Mouse (Mus musculus) left cerebral cortex, postnatal 14 days (tissue): ENCODE results near the gene Tgfb1i1. TPM values are rescaled to one million over a fixed set of nuclear protein-coding genes. Genes with fewer than 3 reads are reported as not detected.

ENCODE experiments used
- DNase-seq, 2 experiments: peaks; one replicate each; pipeline ENCODE4 v3.0.0; 2021 to 2022; ENCODE audit warnings: low spot score in 2 of 2, mixed read lengths in 1 of 2
- intact Hi-C: fragments of 180-260 bp; cut with DNase I; formaldehyde crosslinking; loops from one replicate; pipeline ENCODE4 v1.15.1; 2025
- long read RNA-seq, 2 experiments: library from polyadenylated mRNA; stranded (forward); transcript quantifications; one replicate each; pipeline ENCODE4 v2.0.0; 2021
- total RNA-seq, 2 experiments: library from RNA; stranded (reverse); gene quantifications; 2 replicates each; pipeline ENCODE4 v1.2.3; 2021

Tgfb1i1 gene
- total RNA-seq: 10 to 100 TPM; 27.1 to 27.4 TPM
- long read RNA-seq, experiment 1, transcript Tgfb1i1-204 (10 exons, 3,788 nt): major isoform, 10 of 21 reads
- long read RNA-seq, experiment 1, transcript Tgfb1i1-207 (11 exons, 1,746 nt): minor isoform, 5 of 21 reads
- long read RNA-seq, experiment 1, partial matches to known transcripts: 0 of 21 reads
- long read RNA-seq, experiment 1, other reads (novel, unspliced or antisense): 2 of 21 reads
- long read RNA-seq, experiment 2, transcript Tgfb1i1-204 (10 exons, 3,788 nt): major isoform, 11 of 19 reads
- long read RNA-seq, experiment 2, partial matches to known transcripts: 3 of 19 reads
- long read RNA-seq, experiment 2, other reads (novel, unspliced or antisense): 1 of 19 reads

DNA sequence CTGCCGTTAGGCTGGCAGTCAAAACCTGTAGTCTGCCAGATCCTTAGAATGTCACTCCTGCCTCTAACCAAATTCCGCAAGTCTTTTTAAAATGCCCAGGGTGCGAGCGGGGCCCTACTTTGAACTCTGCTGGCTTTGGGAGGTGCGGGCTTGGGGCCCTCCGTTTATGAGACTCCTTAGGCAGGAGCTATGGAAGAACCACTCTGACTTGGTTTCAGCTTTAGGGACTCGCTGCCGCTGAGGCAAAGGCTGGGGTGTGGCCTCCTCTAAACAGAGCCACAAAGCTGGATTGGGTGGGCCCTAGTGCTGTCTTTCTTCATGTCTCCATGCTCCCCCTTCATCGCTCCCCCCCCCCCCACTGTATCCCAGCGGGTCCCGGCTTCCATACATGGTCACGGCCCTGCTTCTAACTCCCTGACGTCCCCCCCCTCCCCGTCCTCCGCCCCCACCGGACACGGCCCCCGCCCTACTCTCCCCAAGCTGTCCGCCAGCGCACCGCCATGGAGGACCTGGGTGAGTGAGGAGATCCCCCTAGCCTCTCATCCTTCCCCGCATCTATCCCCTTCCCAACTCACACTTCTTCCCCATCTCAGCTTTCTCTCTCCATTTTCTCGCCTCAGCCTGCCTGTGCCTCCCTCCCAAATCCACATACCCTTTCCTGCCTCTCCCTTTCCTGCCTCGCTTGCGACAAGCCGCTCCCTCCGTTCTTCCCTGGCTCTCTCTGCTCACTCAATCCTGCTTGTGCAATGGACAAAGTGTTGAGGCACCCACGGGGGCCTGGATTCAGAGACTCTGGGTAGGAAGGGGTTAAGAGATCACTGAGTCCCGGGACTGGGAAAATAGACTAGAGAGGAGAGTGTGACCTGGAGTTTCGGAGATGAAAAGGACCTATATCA is at the start of gene Tgfb1i1:
Gene Tgfb1i1 (plus strand): TSS at position 317 of the 896 bp plus-strand sequence.
- intact Hi-C loops: loop anchor here (1.0 to 5.0 kb wide), 4 partner anchors 51 to 461 kb away; partner anchors contain the start of gene BC017158
- DNase-seq: peak; percentile 56 to 69

GRCm38 (mm10) chr7:128201607-128202006 is 45.0 kb upstream of the Tgfb1i1 start:
- intact Hi-C loops: loop anchor here (10.0 kb wide), 1 partner anchor 197 kb away; the partner anchor contains the start of gene Trim72
- no peak for DNase-seq

DNA sequence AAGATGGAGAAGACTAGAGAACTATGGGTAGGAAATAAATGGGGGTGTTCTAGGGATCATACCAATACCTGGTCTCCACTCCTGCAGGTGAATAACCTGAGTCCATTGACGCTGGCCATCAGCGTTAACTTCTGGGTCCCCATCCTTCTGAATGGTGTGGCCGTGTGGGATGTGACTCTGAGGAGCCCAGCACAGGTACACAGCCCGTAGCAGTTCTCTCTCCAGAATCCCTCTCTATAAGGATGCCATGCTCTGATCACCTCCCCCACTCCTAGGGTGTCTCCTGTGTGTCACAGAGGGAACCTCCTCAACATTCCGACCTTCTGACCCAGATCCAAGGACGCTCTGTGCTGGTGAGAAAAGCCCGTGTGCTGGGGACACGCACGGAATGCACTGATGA is 43.5 kb upstream of the Tgfb1i1 start:
- intact Hi-C loops: loop anchor here (10.0 kb wide), 1 partner anchor 198 kb away; the partner anchor contains the start of gene Trim72
- DNase-seq: no peak

GRCm38 (mm10) chr7:128204179-128204578 is 42.4 kb upstream of the Tgfb1i1 start:
- no peak for DNase-seq
- intact Hi-C loops: loop anchor here (10.0 kb wide), 1 partner anchor 199 kb away; the partner anchor contains the start of gene Trim72

DNA sequence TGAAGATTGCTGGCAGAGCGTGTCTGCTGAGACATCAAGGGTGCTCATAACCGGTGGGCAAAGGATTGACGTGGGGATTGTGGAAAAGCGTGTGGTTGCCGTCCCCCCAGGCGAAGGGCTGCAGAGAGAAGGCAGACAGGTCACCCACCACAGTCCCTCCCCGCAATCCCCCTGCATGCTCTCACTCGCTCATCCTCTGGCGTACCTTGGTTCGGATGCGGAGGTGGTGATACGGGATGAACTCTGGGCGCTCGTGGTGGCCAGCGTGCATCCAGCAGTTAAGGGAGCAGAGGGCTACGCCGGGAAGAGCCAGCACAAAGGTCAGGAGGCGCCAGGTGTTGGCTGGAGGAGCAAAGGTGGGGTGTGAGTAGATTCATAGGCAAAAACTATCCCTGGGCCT is 40.9 kb upstream of the Tgfb1i1 start:
- DNase-seq: no peak
- intact Hi-C loops: loop anchor here (10.0 kb wide), 1 partner anchor 201 kb away; the partner anchor contains the start of gene Trim72

DNA sequence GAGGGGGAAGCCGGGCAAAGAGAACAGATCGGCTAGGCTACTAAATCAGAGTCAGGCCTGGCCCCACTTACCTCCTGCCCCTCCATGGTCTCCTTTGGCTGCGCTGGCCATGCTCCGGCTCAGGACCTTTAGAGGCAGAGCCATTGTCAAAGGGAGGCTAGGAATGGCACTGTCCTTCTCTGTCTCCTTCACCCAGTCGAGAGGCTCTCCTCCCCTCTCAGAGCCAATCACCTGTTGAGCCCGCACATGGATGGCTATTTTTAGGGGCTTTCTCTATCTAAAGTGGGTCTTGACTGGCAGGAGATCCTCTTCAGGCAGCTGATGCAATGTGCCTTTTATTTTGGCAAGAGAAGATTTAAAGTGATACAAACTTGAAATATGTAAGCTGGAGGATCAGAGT is 40.5 kb upstream of the Tgfb1i1 start, which contains the start of gene Cox6a2:
Gene Cox6a2 (minus strand): TSS at position 236 of the 400 bp plus-strand sequence.
- DNase-seq: peak in 1 of 2 experiments; percentile 16
- intact Hi-C loops: loop anchor here (10.0 kb wide), 1 partner anchor 201 kb away; the partner anchor contains the start of gene Trim72

- peak; percentile 54 to 71 for DNase-seq
- intact Hi-C loops: loop anchor here (2.0 to 10.0 kb wide), 2 partner anchors 109 to 203 kb away; partner anchors contain the start of gene Trim72
These were observed 38.4 kb upstream of the Tgfb1i1 start for GRCm38 (mm10) chr7:128208187-128208586.

DNA sequence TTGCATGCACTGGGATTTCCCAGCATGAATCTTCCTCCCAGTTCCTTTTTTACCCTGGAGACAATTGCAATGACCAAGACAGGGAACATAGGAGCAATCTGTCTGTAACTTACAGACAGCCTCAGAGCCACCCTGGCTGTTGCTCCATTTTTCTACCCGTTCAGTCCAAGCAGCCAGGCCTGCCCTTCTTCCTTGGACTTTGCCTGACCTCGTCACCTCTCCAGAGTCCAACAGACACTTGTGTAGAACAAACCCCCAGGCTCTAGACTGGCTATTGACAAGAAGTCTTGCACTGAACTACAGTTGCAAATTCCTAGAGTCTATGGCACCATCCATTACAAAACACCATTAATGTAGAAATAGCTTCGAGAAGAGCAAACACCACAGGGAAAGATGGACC is 36.8 kb upstream of the Tgfb1i1 start:
- DNase-seq: no peak
- intact Hi-C loops: loop anchor here (2.0 to 10.0 kb wide), 2 partner anchors 111 to 205 kb away; partner anchors contain the start of gene Trim72

DNA sequence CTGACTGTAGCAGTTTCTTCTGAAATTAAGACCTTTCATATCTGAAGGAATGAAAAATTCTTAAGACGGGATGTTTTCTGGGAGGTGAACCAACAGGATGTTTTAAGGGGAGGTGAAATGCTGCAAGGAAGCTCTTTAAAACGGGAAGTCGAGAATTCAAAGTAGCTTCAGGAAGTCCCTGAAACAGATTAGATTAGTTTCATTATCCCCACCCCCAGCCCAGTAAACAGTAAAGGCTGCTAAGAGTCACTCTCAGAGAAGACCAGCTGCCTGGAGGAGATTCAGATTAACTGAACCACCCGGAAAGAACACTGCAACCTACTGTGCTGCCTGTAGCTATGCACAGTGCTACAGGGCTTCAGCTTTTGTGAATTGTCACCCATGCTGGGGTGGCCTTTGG is 26.7 kb upstream of the Tgfb1i1 start:
- DNase-seq: no peak

GRCm38 (mm10) chr7:128220936-128221335 is 25.7 kb upstream of the Tgfb1i1 start:
- intact Hi-C loops: no loop called here
- DNase-seq: no peak

More for the DNA sequence above, 26.7 kb upstream of the Tgfb1i1 start:
- intact Hi-C loops: no loop called here

DNA sequence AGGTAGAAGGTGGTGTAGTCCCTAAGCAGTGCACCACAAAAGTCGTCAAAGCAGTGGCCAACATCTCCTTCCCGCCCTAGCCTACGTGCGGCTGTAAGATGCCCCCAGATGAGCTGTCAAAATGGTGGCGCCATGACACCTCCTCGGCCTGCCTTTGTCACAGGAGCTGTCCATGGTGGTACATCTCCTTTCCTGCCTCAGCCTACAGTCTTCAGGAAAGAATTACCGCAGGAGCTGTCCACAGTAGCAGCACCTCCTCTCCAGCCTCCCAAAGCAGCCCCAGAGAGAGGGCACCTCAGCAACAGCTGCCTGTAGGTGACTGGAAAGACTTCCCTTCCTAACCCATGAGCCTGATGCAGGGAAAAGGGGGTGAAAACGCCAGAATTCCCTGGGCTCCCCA is 14.9 kb upstream of the Tgfb1i1 start:
- intact Hi-C loops: no loop called here
- DNase-seq: no peak

DNA sequence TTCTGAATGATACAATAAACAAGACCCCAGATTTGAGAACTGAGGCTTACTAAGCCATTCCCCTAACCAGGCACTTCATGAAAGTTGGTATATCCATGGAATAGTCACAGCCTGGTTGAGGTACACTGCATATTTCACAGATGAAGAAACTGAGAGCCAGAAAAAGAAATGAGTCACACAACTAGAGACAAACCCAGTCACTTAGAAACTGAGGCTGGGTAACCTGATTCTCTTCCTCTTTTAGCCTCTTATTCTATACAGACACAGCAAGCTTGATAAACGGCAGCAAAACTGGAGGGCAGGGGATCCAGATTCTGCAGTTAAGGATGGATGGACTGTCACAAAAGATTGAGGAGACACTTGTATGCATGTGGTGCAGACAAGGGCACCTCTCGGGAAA is 11.8 kb upstream of the Tgfb1i1 start:
- intact Hi-C loops: loop anchor here (5.0 kb wide), 1 partner anchor 468 kb away; no protein-coding TSS in a partner anchor
- no peak for DNase-seq

DNA sequence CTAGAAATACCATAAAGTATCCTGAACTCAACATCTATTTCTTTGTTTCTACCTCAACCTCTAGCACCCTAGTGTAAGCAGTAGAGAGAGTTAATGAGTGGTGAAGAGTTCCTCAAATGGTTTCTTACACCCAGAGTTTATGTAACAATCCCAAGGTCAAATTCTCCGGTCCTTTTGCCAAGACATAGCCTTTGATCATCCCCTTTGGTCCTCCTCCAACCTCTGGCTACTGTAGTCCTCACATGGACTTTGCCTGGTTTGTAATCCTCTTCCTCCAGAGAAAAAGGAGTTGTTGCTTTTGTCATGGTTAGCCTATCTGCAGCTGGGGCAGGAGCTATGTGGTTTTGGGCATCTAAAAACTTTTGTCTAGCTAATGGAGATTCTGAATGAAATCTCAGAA is 11.1 kb upstream of the Tgfb1i1 start:
- intact Hi-C loops: loop anchor here (5.0 kb wide), 1 partner anchor 467 kb away; no protein-coding TSS in a partner anchor
- DNase-seq: no peak

DNA sequence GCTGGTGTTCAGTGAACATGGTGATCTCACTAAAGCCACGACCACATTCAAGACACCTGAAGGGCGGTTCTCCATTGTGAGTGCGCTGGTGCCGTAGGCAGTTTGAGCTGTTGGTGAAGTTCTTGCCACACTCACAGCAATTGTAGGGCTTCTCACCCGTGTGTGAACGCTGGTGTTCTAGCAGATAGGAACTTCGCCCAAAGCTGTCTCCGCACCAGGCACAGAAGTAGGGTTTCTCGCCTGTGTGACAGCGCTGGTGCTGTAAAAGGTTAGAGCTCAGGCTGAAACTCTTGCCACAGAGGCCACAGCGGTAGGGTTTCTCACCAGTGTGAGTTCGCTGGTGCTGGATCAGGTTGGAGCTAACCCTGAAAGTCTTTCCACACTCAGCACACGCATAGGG is 10.2 kb upstream of the Tgfb1i1 start:
- intact Hi-C loops: loop anchor here (5.0 kb wide), 1 partner anchor 466 kb away; no protein-coding TSS in a partner anchor
- no peak for DNase-seq

GRCm38 (mm10) chr7:128236856-128237592 is 9.6 kb upstream of the Tgfb1i1 start, which contains the start of gene Armc5:
TSS of gene Armc5 (plus strand) at chr7:128237342.
- intact Hi-C loops: loop anchor here (5.0 kb wide), 1 partner anchor 465 kb away; no protein-coding TSS in a partner anchor
- peak; percentile 81 to 84 for DNase-seq

GRCm38 (mm10) chr7:128237593-128237926 is 9.1 kb upstream of the Tgfb1i1 start:
- no peak for DNase-seq
- intact Hi-C loops: loop anchor here (5.0 kb wide), 1 partner anchor 465 kb away; no protein-coding TSS in a partner anchor

DNA sequence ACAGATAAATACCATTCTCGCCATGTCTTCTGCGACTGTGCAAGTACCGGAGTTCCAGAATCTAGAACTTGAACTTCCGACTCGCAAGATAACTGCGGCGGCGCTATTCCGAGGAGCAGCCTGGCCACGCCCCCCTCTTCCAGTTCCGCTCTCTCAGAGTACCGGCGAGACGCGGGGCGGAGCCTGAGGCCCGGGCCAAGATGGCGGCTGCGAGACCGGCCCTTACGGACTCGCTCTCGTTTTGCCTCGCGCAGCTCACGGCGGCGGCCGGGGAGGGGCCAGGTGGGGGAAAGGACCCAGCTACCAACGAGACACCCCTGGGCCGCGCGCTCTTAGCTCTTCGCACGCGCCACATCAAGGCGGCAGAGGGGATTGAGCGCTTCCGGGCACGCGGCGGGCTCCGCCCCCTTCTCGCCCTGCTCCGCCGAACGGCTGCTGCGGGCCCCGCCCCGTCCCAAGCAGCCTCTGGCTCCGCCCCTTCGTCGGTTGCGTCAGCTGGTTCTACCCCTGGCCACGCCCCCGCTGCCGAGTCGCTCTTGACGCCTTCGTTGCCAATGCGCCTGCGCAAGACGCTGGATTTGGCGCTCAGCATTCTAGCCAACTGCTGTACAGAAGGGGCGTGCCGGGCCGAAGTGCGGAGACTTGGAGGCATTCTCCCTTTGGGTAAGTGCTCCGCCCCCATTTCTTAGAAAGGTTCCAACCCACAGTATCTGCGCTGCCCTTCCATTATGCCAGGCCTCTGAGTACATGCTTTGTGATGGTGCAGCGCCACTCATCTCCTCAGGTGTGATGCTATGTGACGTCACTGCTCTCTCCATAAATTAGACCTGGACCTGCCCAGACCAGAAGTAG is 8.5 kb upstream of the Tgfb1i1 start, which contains the start of gene 9130023H24Rik:
Gene 9130023H24Rik (minus strand): TSS at position 105 of the 852 bp plus-strand sequence.
- peak; percentile 99 for DNase-seq
- intact Hi-C loops: loop anchor here (2.0 to 5.0 kb wide), 2 partner anchors 107 to 464 kb away; no protein-coding TSS in a partner anchor
